Mouse (Mus musculus): ENCODE data around the gene Rab43.

- no peak for TF ChIP-seq POLR2A (IDR thresholded peaks at IDR 0.05; ENCODE audit: borderline replicate concordance, extremely low read depth, low read depth, low read length)
- TF ChIP-seq CTCF (IDR thresholded peaks at IDR 0.05; ENCODE audit: insufficient read depth, low read length): no peak
Measured at GRCm38 (mm10) chr6:87804036-87804435, 7.9 kb downstream of the Rab43 start.
